Mouse (Mus musculus): ENCODE results near the gene Vmn1r128.
"Not testable (repeated sequence)": the region's sequence is repeated elsewhere in the genome, so short reads cannot be mapped to it uniquely, and the experiment has no call there.

Gene Vmn1r128

GRCm38 (mm10) chr7:21349073-21349472 lies at the start of gene Vmn1r128:
Vmn1r128 (plus strand) TSS chr7:21349373.
- ATAC-seq (ENCODE audit: low TSS enrichment), result not testable (repeated sequence)

DNA sequence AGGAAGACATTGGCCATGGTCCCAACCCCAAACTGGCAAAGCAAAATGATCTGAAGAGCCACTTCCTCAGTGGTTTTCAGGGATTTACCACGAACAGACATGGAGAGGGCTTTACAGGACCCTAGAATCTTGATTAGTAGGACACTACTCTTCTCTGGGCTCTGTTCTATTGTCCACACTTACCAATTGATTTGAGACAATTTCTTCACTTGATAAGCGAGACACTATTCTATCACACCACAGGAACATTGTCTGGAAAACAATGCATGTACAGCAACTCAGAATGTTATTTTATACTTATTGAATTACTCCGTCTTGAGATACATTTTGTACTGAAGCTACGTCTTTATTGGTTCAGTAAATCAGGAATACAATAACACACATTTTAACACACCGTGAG lies 47.8 kb upstream of the Vmn1r128 start, which contains the start of gene Vmn1r126:
TSS of gene Vmn1r126 (minus strand) at position 101 of the 400 bp plus-strand sequence.
- ATAC-seq (ENCODE audit: low TSS enrichment), result not testable (repeated sequence)

DNA sequence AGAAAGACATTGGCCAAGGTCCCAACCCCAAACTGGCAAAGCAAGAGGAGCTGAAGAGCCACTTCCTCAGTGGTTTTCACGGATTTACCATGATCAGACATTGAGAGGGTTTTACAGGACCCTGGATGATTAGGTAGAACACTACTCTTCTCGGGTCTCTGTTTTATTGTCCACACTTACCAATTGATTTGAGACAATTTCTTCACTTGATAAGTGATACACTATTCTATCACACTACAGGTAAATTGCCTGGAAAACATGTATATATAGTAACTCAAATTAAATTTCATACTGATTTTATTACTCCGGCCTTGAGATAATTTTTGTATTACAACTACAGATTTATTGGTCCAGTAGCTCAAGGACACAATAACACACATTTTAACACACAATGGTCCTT lies 29.4 kb upstream of the Vmn1r128 start, which contains the start of gene Vmn1r127:
TSS of gene Vmn1r127 (minus strand) at position 101 of the 400 bp plus-strand sequence.
- ATAC-seq (ENCODE audit: low TSS enrichment), result not testable (repeated sequence)

- not testable (repeated sequence) for ATAC-seq (ENCODE audit: low TSS enrichment)
Observed at GRCm38 (mm10) chr7:21361191-21361590, 12.0 kb downstream of the Vmn1r128 start, which contains the start of gene Vmn1r129. Vmn1r129 (minus strand) TSS chr7:21361291.

All from frontal cortex, adult (tissue).